Mouse (Mus musculus) erythroblast, embryonic 14.5 days (primary cell): ENCODE measurements around the gene Pygo1.

ENCODE experiments used
- GATA1 ChIP-seq: IDR thresholded peaks from 2 replicates; pipeline ENCODE4 v1.6.1; 2012; ENCODE audit warnings: low read length, inconsistent platforms, mixed read lengths
- TAL1 ChIP-seq: IDR thresholded peaks from 3 replicates; pipeline ENCODE4 v1.6.1; 2012; ENCODE audit warnings: low read length, inconsistent platforms, mixed read lengths

DNA sequence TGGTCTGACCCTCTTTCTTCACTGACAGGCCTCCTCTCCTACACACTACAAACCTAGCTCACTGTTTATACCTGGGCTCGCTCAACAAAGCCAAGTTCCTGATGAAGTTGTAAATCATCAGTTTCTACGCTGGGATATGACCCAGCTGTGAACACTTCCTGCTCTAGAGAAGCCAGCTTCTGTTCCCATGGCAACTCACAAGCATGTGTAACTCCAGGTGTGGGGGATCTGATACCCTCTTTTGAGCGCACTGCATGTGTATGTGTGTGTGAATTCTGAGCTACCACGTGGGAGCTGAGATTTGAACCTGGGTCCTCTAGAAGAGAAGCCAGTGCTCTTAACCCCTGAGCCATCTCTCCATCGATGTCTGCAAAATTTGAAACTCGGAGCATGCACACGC is 24.1 kb downstream of the Pygo1 start:
- TF ChIP-seq GATA1, result no peak
- no peak for TF ChIP-seq TAL1
